Mouse (Mus musculus): ENCODE data around the gene Gm17545.

Gene Gm17545

DNA sequence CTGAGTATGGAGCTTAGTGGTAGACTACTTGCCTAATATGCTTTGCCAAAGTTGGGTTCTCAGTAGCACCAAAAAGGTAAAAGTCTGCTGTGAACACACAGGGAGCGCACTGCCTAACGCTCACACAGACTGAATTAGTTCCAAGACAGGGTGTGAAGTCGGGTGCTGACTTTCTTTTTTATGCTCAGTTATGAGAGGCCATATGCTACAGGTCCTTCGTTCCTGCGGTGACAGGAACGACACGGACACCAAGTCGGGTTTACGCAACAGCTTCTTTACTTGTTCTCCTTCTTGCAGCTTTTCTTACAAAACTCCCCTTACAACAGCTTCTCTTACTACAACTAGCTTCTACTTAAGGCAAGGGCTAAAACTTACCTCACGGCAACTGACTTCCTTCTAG lies 10.9 kb upstream of the Gm17545 start:
- DNase-seq (ENCODE audit: low read depth, low spot score) = no peak

- DNase-seq (ENCODE audit: low read depth, low spot score) = no peak
Observed at GRCm38 (mm10) chr9:22445123-22445522, 9.0 kb upstream of the Gm17545 start.

GRCm38 (mm10) chr9:22447213-22447612 lies 6.9 kb upstream of the Gm17545 start:
- no peak for DNase-seq (ENCODE audit: low read depth, low spot score)

GRCm38 (mm10) chr9:22448420-22448819 lies 5.7 kb upstream of the Gm17545 start:
- no peak for DNase-seq (ENCODE audit: low read depth, low spot score)

DNA sequence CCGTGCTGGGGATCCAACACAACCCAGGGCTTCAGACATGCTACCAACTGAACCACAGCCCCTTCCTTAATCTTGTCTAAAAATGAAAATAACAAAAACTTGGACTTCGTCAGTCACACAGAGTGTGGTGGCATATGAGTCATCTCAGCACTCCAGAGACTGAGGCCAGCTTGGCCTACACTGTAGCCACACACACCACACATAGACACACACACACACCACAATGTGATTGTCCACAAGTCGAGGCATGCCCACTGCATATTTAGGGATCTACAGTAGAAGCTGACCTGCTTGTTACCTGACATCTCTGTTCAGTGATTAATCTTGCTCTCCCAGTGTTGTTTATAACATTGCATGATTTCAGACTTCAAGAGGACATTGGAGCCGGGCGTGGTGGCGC lies 4.9 kb upstream of the Gm17545 start:
- DNase-seq (ENCODE audit: low read depth, low spot score) = no peak

- no peak for DNase-seq (ENCODE audit: low read depth, low spot score)
Observed at GRCm38 (mm10) chr9:22452697-22453096, 1.4 kb upstream of the Gm17545 start.

DNA sequence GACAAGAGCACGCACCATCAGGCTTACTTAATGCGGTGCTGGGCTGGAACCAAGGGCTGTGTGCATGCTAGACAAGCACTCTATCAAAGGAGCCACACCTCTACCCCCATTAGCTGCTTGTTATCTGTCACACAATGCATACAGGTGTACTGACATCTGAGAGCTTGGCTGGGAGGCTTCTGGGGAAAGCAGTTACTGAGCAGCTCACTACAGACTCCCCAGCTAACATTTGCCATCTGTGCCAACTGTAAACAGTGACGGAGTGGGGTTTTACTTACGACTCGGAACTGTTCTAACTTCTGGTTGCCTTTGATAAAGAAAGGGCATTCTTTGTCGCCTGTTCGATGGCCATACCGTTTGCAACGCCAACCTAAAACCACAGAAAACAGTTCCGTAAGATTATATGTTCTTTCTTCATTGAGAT lies 577 bp upstream of the Gm17545 start:
- no peak for DNase-seq (ENCODE audit: low read depth, low spot score)

DNA sequence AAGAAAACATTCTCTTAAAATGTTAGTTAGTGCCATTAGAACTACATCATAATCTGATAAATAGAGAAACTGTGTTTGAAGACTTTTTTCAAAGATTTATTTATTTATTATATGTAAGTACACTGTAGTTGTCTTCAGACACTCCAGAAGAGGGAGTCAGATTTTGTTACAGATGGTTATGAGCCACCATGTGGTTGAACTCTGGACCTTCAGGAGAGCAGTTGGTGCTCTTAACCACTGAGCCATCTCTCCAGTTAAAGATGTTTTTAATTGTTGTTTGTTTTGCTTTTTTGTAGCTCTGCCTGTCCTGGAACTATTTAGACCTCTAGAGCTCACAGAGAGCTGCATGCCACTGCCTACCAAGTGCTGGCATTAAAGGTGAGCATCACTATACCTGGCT lies 951 bp downstream of the Gm17545 start:
- no peak for DNase-seq (ENCODE audit: low read depth, low spot score)

DNA sequence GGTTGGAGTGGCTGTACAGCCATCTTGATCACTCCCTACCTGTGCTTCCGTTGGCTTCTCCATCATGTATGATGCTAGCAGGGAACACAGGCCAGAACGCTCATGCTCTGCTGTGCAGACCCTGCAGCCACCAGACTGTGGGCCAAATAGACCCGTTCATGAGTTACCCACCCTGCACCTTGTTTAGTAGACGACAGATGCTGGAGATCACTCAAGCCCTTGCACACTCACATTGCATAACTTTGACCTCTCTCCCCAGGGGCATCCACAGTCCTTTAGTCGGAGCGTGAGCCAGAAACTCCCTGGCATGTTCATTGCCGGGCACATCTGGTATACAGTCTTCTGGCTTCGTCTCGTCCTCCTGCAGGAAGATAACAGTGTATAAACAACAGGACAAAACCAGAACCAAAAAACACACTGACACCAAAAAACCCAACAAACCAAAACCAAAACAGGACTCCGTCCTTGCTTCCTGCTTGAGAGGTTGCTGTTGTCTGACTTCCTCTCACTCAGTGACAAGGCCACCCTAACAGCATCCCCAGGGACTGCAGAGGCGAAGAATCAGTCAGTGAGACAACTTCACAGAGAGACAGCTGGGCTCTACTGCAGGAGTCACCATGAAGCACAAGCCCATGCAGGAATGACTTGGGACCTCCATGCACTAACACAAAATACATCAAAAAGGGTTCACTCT lies 3.2 kb downstream of the Gm17545 start:
- DNase-seq (ENCODE audit: low read depth, low spot score) = peak; percentile 10

- no peak for DNase-seq (ENCODE audit: low read depth, low spot score)
Observed at GRCm38 (mm10) chr9:22461946-22462345, 7.9 kb downstream of the Gm17545 start.

GRCm38 (mm10) chr9:22466212-22466611 lies 12.1 kb downstream of the Gm17545 start:
- DNase-seq (ENCODE audit: low read depth, low spot score) = no peak

DNA sequence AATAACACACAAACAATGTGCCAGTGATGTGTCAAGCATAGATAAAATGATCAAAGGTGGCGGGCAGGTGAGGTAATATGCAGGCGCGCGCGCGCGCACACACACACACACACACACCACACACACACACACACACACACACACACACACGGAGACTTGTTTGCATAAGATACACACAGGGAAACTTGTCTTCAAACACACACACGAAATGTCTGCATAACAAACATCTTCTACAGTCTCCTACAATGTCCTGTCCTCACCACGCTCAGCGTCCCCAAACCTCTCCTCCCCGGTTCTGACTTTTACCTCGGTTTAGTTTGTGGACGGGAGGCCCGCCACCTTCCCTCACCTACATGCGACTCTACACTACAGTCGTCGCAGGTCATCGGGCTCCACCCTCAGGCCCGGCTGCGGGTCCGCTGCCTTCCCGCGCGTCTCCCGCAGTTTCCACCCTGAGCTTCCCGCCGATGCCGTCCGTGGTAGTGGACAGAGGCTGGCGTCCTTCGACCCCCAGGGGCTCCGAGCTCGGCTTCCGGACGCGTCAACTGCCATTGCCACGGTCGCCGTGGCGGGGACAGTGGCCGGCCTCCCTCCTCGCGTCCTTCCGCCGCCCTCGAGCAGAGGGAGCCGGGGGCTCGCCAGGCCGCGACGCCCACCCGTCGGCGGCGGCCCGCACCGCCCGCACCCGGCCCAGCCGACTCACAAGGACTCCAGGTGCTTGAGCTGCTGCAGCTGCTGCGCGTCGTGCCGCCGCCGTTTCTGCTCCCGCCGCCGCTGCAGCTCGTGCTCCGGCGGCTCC lies 13.5 kb downstream of the Gm17545 start:
- peak; percentile 78 for DNase-seq (ENCODE audit: low read depth, low spot score)

DNA sequence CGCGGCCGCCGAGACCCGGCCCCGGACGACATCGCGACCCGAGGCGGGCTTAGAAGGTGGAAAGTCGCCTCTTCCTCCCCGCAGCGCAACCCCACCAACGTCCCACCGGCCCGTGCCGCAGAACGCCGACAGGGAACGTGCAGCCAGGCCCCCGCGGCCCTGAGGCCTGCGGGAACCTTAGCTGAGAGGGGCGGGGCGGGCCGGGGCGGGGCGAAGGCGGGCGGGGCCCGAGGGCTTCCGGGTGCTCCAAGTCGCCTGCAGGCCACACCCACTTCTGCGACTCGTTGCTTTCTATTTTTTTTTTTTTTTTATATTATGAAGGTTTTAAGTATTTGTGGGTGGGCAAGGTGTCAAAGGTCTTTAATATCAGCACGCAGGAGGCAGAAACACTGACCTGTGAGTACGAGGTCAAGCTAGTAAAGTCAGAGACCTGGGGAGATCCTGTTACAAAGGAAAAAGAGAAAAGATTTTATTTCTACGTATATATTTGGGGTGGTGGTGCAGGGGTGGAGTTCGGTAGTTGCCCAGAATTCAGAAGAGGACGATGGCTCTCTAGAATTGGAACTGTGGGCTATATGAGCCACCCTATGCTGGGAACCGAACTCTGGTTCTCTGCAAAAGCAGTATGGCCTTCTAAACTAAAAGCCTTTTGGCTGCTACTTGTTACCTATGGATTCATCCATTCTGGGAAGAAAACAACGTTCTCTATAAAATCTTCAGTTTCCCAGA lies 14.2 kb downstream of the Gm17545 start:
- peak; percentile 86 for DNase-seq (ENCODE audit: low read depth, low spot score)

DNA sequence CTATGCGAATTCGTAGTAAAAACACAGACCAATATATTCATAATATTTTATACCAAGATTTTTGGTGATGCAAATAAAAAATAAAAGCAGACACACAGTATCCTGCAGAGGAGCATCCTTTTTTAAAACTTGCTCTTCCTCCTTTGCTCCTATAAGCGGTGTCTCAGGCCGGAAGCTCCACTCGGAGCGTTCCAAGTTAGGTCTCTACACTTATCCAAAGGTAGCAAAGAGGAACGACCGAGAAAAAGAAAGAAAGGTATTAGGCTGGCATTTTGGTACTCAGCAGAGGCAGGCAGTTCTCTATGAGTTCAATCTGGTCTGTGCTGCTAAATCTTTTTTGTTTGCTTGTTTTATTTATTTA lies 14.8 kb downstream of the Gm17545 start:
- peak; percentile 15 for DNase-seq (ENCODE audit: low read depth, low spot score)

GRCm38 (mm10) chr9:22469643-22470042 lies 15.6 kb downstream of the Gm17545 start, which contains the start of gene Rp9:
Rp9 (minus strand) TSS chr9:22469743.
- no peak for DNase-seq (ENCODE audit: low read depth, low spot score)

DNA sequence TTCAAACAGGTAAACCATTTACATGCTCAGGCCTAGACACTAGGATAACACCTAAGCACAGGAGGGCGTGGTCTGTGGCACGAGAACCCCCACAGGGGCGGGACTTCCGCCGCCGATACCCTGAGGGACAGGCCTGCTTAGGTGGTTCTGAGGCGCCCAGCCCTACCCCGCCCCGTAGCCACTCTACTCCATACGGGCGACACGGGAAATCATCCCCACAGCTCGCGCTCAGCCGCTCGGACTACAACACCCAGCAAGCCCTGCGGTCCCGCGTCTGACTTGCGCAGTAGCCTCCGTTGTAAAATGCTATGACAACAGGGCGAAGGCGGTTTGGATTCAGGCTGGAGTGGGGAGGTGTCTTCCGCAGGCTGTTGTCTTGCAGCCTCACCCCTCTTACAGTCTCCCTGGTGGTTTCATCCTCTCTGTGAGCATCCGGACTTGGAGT lies 21.4 kb downstream of the Gm17545 start, which contains the start of gene Bbs9:
TSS of gene Bbs9 (plus strand) at position 292 of the 445 bp plus-strand sequence.
- peak; percentile 89 for DNase-seq (ENCODE audit: low read depth, low spot score)

DNA sequence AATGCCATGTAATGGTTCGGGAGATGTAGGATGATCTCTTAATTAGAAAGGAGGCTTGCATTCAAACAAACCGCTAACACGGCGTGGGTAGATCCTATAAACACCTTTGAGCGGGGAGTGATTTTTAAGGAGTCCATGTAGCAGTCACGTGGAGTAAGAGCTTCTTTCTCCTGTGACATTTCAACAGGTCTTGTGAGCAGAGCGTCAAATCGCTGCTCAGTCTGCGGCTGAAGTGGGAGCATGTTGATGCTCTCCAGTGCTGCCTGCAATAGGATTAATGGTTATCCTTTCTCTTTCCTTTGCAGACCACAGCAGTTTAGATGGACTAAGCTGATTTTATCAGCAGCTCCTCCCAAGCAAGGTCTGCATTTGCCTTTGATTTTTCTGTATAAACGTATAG lies 22.2 kb downstream of the Gm17545 start:
- peak; percentile 12 for DNase-seq (ENCODE audit: low read depth, low spot score)

DNA sequence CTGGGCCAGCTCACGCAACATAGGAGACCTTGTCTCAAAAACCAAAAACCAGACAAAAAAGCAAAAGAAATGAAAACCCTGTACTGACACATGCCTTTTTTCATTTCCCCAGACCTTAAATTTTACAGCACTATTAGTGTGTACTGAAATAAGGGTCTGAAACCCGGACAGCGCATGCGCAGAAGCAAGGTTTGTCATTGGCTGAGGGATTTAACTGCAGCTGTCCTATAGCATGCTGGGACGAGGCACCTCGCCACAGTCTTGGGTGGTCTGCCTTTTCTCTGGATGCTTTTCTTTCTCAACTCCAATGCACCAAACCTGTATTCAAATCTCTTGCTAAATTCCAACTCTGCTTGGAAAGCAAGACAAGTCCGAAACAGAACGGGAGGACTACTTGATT lies 24.9 kb downstream of the Gm17545 start:
- DNase-seq (ENCODE audit: low read depth, low spot score) = no peak

- DNase-seq (ENCODE audit: low read depth, low spot score) = no peak
Observed at GRCm38 (mm10) chr9:22483866-22484561, 29.9 kb downstream of the Gm17545 start.

DNA sequence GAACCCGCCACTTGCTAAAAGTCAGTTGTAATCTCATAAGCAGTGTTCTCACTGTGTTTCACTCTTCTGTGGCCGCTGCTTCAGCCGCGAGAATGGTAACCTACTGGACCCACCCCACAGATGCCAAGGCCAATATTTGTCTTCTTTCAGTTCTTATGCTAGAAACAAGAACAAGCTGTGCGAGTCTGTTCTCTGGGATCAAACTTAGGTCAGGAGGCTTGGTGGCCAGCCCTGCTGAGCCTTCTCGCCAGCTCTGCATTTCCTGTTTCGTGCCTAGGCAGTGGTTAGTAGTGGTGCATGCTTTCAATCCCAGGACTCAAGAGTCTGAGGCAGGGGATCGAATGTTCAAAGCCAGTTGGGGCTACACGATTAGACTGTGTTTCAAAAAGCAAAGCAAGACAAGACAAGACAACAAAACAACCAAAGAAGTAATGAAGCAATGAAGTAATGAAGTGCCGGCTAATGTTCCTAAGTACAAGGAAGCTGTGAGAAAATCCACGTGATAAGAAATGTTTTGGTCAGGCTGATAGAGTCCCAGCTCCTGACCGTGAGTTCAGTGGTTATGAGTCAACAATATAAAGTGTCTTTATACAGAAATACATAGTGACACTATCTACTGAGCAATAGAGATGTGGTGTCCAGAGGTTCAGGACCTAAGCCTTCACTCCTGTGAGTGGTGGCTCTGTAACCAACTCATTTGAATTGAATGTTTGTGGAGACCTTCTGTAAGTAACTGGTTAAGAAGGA lies 30.6 kb downstream of the Gm17545 start:
- no peak for DNase-seq (ENCODE audit: low read depth, low spot score)

- no peak for DNase-seq (ENCODE audit: low read depth, low spot score)
Observed at GRCm38 (mm10) chr9:22486211-22486610, 32.1 kb downstream of the Gm17545 start.
